Mouse (Mus musculus) stomach, embryonic 14.5 days (tissue): ENCODE measurements around the gene Depdc7. TPM values are rescaled to one million over a fixed set of nuclear protein-coding genes. Genes with fewer than 3 reads are reported as not detected.
A peak's percentile ranks its signal among the peaks of the same experiment; 100 is the strongest.

Source experiments
- ATAC-seq: fragments of 200-750 bp; cut with Nextera tagmentation; 2 replicates; pipeline ENCODE4 v1.8.0; 2017; ENCODE audit warnings: low read depth, moderate TSS enrichment; ENCODE audit not compliant: insufficient number of reproducible peaks, insufficient read depth, low FRiP score
- H3K27ac ChIP-seq: fragments of 300-500 bp; sonication (generic); 2 replicates; pipeline ENCODE4 v1.5.1; 2014; ENCODE audit warnings: mild to moderate bottlenecking, low read length, moderate library complexity, mixed read lengths
- H3K27me3 ChIP-seq: fragments of 300-500 bp; sonication (generic); 2 replicates; pipeline ENCODE4 v1.6.1; 2014; ENCODE audit warnings: low read length, control low read depth, mixed read lengths; ENCODE audit not compliant: control insufficient read depth, insufficient read depth
- H3K36me3 ChIP-seq: fragments of 300-500 bp; sonication (generic); 2 replicates; pipeline ENCODE4 v1.6.1; 2014; ENCODE audit warnings: mild to moderate bottlenecking, control low read depth, low read length, moderate library complexity, mixed read lengths; ENCODE audit not compliant: control insufficient read depth, insufficient read depth
- H3K4me1 ChIP-seq: fragments of 300-500 bp; sonication (generic); 2 replicates; pipeline ENCODE4 v1.6.1; 2014; ENCODE audit warnings: low read length, control low read depth, mixed read lengths; ENCODE audit not compliant: control insufficient read depth, insufficient read depth
- H3K4me2 ChIP-seq: fragments of 300-500 bp; sonication (generic); replicated peaks from 2 replicates; pipeline ENCODE4 v1.6.1; 2014; ENCODE audit warnings: low read depth, low read length, control low read depth
- H3K4me3 ChIP-seq: fragments of 300-500 bp; sonication (generic); 2 replicates; pipeline ENCODE4 v1.5.1; 2014; ENCODE audit warnings: low read depth, low read length, control low read depth
- H3K9ac ChIP-seq: fragments of 300-500 bp; sonication (generic); replicated peaks from 2 replicates; pipeline ENCODE4 v1.6.1; 2014; ENCODE audit warnings: low read depth, mild to moderate bottlenecking, control low read depth, low read length, moderate library complexity, mixed read lengths
- H3K9me3 ChIP-seq: fragments of 300-500 bp; sonication (generic); 2 replicates; pipeline ENCODE4 v1.6.1; 2016; ENCODE audit warnings: low read depth, low read length, control low read depth; ENCODE audit not compliant: control insufficient read depth
- WGBS: fragments of 180-500 bp; shearing (Covaris S2); extraction: QIAGEN DNeasy Blood & Tissue Kit; methylation state at CpG from one replicate; pipeline ENCODE4 v1.1.7; 2014; 5-methylcytosine and 5-hydroxymethylcytosine counted together
- polyA plus RNA-seq: library from polyadenylated mRNA; unstranded; fragments of >200 nt; fragmentation: Nextera tagmentation; extraction: Ambion mirVana; gene quantifications from 2 replicates; pipeline ENCODE4 v1.2.1, GENCODE M21; 2014

Gene Depdc7
- polyA plus RNA-seq, 1 experiment from 2014 or later: 10.7 TPM

DNA sequence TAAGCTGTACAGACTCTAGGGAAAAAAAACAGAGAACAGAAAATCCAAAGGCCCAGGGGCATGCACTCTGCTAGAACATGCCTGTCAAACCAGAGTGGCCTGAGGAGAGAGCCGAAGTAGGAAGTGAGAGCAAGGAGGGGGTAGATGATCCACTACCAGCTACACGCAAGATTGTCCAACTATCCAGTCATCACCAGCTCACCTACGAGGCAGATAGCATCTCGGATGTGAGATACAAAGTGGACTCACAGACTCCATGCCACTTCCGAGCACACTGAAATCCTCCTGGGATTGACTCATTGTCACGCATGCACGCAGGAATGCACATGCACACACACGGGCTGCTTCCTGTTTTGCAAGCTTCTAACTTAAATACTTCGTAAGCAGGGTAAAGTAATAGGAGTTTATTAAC is 10.6 kb downstream of the Depdc7 start:
- 79% methylated on average over 9 of the region's 9 CpGs for WGBS
- Histone ChIP-seq H3K36me3 (no peaks in the 10 kb centered on the region), H3K4me1 (no peaks in the 10 kb centered on the region), H3K27me3 (no peaks in the 10 kb centered on the region), H3K9ac (no peak overlapping the region), H3K9me3 (no peaks in the 10 kb centered on the region), H3K27ac (no peak overlapping the region), H3K4me2 (no peak overlapping the region), H3K4me3 (no peak overlapping the region)
- no peak for ATAC-seq

DNA sequence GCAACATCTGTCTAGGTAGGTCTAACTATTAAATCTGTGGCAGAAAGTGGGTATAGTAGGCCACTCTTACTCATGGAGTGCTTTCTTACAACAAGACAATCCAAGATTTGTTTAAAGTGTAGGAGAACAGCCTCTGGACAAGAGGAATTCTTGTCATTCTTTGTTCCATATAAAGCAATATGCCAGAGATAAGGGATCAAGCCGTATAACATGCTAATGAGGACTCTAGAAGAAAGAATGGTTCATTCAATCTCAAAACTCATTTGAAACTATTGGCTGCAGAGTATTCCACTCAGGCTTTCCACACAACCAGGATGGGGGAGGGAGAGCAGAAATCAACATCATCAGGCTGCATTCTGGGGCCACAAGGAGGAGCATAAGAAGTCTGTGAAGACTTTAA is 15.3 kb downstream of the Depdc7 start:
- H3K27ac ChIP-seq: no peak overlapping the region
- no peaks in the 10 kb centered on the region for H3K4me1 ChIP-seq
- no peaks in the 10 kb centered on the region for H3K36me3 ChIP-seq
- ATAC-seq: no peak
- no peak overlapping the region for H3K4me2 ChIP-seq
- H3K9me3 ChIP-seq: no peaks in the 10 kb centered on the region
- H3K4me3 ChIP-seq: no peak overlapping the region
- H3K27me3 ChIP-seq: no peaks in the 10 kb centered on the region
- H3K9ac ChIP-seq: no peak overlapping the region
- 46% methylated on average over 1 of the region's 1 CpGs for WGBS

DNA sequence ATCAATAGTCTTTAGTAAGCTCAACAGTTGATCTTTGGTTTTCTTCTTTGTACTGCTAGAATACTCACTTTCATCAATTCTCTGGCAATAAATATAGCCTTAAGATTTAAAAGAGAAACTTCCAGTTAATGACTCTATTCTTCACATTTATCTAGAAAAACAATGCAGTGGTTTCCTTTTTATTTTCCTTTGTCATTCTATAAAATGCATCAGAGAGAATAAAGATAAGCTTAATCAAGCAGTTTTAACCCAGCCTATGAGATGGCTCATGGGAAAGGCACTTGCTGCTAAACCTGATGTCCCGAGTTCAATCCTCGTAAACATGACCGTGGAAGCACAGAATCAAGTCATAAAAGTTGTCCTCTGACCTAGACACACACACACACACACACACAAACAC is 20.7 kb downstream of the Depdc7 start:
- Histone ChIP-seq H3K4me1 (no peaks in the 10 kb centered on the region), H3K36me3 (no peaks in the 10 kb centered on the region), H3K27ac (no peak overlapping the region), H3K4me3 (no peak overlapping the region), H3K27me3 (no peaks in the 10 kb centered on the region), H3K9me3 (no peaks in the 10 kb centered on the region), H3K9ac (no peak overlapping the region), H3K4me2 (no peak overlapping the region)
- ATAC-seq: no peak
- 78% methylated on average over 3 of the region's 3 CpGs for WGBS

DNA sequence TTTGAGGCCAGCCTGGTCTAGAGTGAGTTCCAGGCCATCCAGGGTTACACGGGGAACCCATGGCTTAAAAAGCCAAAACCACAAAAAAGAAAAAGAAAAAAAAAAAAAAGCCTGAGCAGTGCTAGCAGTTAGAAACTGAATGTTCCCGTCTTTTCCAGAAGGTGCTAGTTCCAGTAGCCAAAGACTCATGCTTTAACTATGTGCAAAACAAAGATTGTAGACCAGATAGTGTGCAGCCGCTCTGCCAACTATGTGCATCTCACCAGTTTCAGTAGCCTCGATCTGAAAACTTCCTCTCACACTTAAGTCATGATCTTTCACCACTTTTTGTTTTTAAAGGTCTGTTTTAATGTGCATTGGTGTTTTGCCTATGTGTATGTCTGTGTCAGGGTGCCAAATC is 24.9 kb downstream of the Depdc7 start:
- no peak overlapping the region for H3K4me2 ChIP-seq
- H3K9ac ChIP-seq: no peak overlapping the region
- no peak overlapping the region for H3K27ac ChIP-seq
- no peaks in the 10 kb centered on the region for H3K36me3 ChIP-seq
- 83% methylated on average over 4 of the region's 4 CpGs for WGBS
- no peaks in the 10 kb centered on the region for H3K27me3 ChIP-seq
- no peaks in the 10 kb centered on the region for H3K9me3 ChIP-seq
- no peak for ATAC-seq
- no peaks in the 10 kb centered on the region for H3K4me1 ChIP-seq
- H3K4me3 ChIP-seq: no peak overlapping the region

DNA sequence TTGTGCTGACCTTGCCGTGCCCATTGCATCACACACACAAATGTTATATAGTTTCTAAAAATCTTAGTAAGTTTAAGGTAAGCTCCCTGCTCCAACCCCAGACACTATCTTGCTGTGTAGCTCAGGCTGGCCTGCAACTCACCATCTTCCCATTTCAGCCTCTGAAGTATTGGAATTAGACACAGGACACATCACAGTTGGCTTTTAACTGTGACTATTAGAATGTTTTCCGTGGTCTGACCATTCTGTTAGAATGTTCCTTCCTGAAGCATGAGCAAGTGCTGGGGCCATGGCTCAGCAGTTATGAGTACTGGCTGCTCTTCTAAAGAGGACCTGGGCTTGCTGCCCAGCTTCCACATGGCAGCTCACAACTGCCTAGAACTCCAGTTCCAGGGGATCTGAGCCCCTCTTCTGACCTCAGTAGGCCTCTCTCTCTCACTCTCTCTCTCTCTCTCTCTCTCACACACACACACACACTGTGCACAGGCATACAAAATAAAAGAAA is 25.4 kb downstream of the Depdc7 start:
- H3K36me3 ChIP-seq: no peaks in the 10 kb centered on the region
- H3K27ac ChIP-seq: no peak overlapping the region
- H3K27me3 ChIP-seq: no peaks in the 10 kb centered on the region
- 84% methylated on average over 2 of the region's 2 CpGs for WGBS
- H3K4me3 ChIP-seq: no peak overlapping the region
- H3K4me1 ChIP-seq: no peaks in the 10 kb centered on the region
- no peak for ATAC-seq
- no peak overlapping the region for H3K4me2 ChIP-seq
- no peak overlapping the region for H3K9ac ChIP-seq
- no peaks in the 10 kb centered on the region for H3K9me3 ChIP-seq

DNA sequence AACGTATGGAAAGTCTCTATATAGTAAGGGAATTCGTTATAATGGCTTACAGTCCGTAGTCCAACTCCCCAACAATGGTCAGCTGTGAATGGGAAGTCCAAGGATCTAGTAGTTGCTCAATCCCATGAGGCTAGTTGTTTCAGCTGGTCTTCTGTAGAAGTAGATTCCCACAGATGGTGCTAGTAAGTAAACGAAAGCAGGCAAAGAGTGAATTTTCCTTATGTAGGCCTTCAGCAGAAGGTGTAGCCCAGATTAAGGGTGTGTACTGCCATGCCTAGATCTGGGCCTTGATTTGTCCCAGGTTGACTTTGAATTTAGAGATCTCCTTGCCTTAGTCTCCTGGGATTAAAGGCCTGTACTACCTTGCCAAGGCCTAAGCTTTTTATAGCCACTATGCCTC is 26.4 kb downstream of the Depdc7 start, which contains the start of gene Pin1rt1:
Gene Pin1rt1 (minus strand): TSS at position 101 of the 400 bp plus-strand sequence.
- no peak within 1 kb of the TSS for H3K4me2 ChIP-seq
- H3K36me3 ChIP-seq: no peaks in the 10 kb centered on the region
- H3K4me1 ChIP-seq: no peaks in the 10 kb centered on the region
- no peaks in the 10 kb centered on the region for H3K9me3 ChIP-seq
- WGBS: 91% methylated on average over 4 of the region's 4 CpGs
- no peak within 1 kb of the TSS for H3K9ac ChIP-seq
- ATAC-seq: no peak
- H3K27me3 ChIP-seq: no peaks in the 10 kb centered on the region
- H3K4me3 ChIP-seq: no peak within 1 kb of the TSS
- no peak within 1 kb of the TSS for H3K27ac ChIP-seq

DNA sequence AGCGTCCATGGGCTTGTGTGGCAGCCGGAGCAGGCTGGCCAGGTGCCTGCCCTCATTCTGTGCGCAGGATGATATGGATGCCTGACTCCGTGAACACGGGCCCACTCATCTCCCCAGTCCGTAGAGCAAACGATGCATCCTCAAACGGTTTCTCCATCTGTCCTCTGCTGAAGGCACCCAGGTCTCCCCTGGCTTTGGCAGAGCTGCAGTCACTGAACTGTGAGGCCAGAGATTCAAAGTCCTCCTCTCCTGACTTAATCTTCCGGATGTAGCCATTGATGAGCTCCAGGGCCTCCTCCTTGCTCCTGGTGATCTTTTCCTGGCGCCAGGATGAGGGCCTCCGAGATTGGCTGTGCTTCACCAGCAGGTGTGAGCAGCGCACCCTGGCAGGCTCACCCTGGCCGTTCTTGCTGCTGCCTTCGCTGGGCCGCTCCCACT is 28.4 kb downstream of the Depdc7 start:
- H3K36me3 ChIP-seq: no peaks in the 10 kb centered on the region
- H3K27me3 ChIP-seq: no peaks in the 10 kb centered on the region
- no peak overlapping the region for H3K27ac ChIP-seq
- no peak overlapping the region for H3K4me2 ChIP-seq
- 0 out of 2 replicates have a peak, but pooled peaks cover 4% of the 10 kb centered on the region for H3K4me1 ChIP-seq
- no peaks in the 10 kb centered on the region for H3K9me3 ChIP-seq
- 42% methylated on average over 15 of the region's 15 CpGs for WGBS
- no peak for ATAC-seq
- H3K9ac ChIP-seq: no peak overlapping the region
- H3K4me3 ChIP-seq: no peak overlapping the region

DNA sequence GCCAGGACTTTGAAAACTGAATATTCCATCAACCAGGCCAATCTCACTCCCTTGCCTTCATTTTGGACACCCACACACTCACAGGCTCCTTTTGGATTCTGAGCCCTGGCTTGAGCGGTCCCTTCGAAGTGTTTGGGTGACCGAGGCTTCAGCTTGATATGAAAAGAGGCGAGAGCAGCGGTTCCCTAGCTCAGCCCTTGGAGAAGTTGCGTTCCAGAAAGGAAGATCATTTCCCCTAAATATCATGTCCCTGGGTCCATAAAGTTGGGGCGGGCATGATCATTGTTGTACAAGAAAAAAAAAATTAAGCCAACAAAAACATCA is 30.2 kb downstream of the Depdc7 start:
- Histone ChIP-seq H3K27me3 (no peaks in the 10 kb centered on the region), H3K9me3 (no peaks in the 10 kb centered on the region), H3K9ac (peak overlapping the region; percentile 67; the same call in 1 of the 2 replicates), H3K4me2 (peak overlapping the region; percentile 66), H3K36me3 (no peaks in the 10 kb centered on the region; the same call in 1 of the 2 replicates), H3K4me3 (peak overlapping the region; percentile 59), H3K4me1 (0 out of 2 replicates have a peak, but pooled peaks cover 4% of the 10 kb centered on the region), H3K27ac (peak overlapping the region; percentile 70)
- WGBS: 0% methylated on average over 7 of the region's 7 CpGs
- ATAC-seq: no peak; the same call in 1 of the 2 replicates
